Mouse (Mus musculus): ENCODE results near the gene 4930435E12Rik. TPM values are rescaled to one million over a fixed set of nuclear protein-coding genes. Genes with fewer than 3 reads are reported as not detected.

The 4930435E12Rik gene
- total and polyA plus RNA-seq, 3 experiments, result not detected

DNA sequence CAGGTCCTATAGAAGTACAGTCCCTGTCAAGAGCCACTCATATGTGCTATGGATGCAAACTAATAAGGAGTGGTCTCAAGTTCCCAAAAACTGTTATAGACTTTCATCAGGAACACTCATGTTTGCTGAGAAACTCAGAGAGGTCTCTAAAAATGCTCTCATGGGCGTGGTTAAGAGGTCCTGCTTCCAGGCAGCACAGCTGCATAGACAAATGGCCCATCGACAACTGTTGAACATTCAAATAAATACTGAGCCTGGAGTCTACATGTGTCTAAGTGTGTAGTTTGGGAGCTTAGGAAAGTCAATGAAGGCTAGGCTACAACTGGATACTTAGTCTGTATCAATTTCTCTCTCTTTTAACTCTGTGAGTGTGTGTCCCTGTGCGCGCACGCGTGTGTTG is 57.4 kb downstream of the 4930435E12Rik start:
- no peak overlapping the region for H3K9ac ChIP-seq (ENCODE audit: control insufficient read depth, low read depth, low read length, poor library complexity, severe bottlenecking)
- TF ChIP-seq NRF1 (IDR thresholded peaks at IDR 0.05; ENCODE audit: insufficient read depth, low read depth, low read length, poor library complexity, severe bottlenecking) (no peak), MAFK (IDR thresholded peaks at IDR 0.05; ENCODE audit: borderline replicate concordance, low read depth, low read length) (no peak), SIN3A (IDR thresholded peaks at IDR 0.05; ENCODE audit: low read length) (no peak), HCFC1 (IDR thresholded peaks at IDR 0.05; ENCODE audit: low read depth, low read length) (no peak), UBTF (IDR thresholded peaks at IDR 0.05; ENCODE audit: borderline replicate concordance, insufficient read depth, low read depth, low read length) (no peak), MAX (IDR thresholded peaks at IDR 0.05; ENCODE audit: low read length) (no peak), TAL1 (IDR thresholded peaks at IDR 0.05; ENCODE audit: low read length) (no peak), RCOR1 (IDR thresholded peaks at IDR 0.05; ENCODE audit: low read depth, low read length) (no peak), POLR2A (IDR thresholded peaks at IDR 0.05; ENCODE audit: control insufficient read depth in 1 of 2, insufficient read depth in 1 of 2, low read depth in 1 of 2, low read length in 2 of 2, poor library complexity in 1 of 2) (no peak), CHD2 (IDR thresholded peaks at IDR 0.05; ENCODE audit: low read length) (no peak), GATA1 (IDR thresholded peaks at IDR 0.05; ENCODE audit: low read depth, low read length) (no peak), EP300 (IDR thresholded peaks at IDR 0.05; ENCODE audit: low read depth in 1 of 2, low read length in 2 of 2) (no peak), RAD21 (IDR thresholded peaks at IDR 0.05; ENCODE audit: low read depth, low read length) (no peak)

DNA sequence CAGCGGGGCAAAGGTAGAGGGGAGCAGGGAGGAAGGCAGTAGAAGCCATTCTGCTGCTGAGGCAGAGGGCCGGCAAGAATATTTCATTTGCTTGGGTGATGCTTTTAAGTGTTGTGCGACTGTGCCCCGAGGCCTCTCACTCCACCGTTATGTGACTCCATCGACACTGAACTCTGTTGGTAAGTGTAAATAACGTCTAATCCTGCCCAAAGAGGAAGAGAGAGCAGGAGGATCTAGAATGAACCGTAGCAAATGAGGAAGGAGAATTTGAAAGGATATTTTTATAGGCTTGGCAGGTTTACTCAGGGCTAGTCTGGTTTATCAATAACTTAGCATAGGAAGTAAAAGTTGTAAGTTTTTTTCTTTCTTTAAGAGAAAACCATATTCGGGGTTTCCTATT is 59.0 kb downstream of the 4930435E12Rik start:
- no peaks in the 10 kb centered on the region for H3K9me3 ChIP-seq (replicated peaks; ENCODE audit: insufficient read depth, low read length)
- H3K4me3 ChIP-seq (ENCODE audit: control insufficient read depth in 1 of 2, insufficient read depth in 1 of 2, low read depth in 2 of 2, low read length in 2 of 2), result no peak overlapping the region
- TF ChIP-seq ELF1 (IDR thresholded peaks at IDR 0.05; ENCODE audit: low read depth, low read length) (no peak), SMC3 (IDR thresholded peaks at IDR 0.05; ENCODE audit: low read depth, low read length) (no peak), MXI1 (IDR thresholded peaks at IDR 0.05; ENCODE audit: low read depth, low read length) (no peak), SIN3A (IDR thresholded peaks at IDR 0.05; ENCODE audit: low read length) (no peak), TCF12 (IDR thresholded peaks at IDR 0.05; ENCODE audit: low read depth, low read length) (no peak), POLR2AphosphoS2 (IDR thresholded peaks at IDR 0.05; ENCODE audit: low read length) (no peak), RCOR1 (IDR thresholded peaks at IDR 0.05; ENCODE audit: low read depth, low read length) (no peak), MYC (IDR thresholded peaks at IDR 0.05; ENCODE audit: low read depth, low read length) (no peak), CHD1 (IDR thresholded peaks at IDR 0.05; ENCODE audit: low read depth, low read length) (no peak)
- H3K36me3 ChIP-seq (ENCODE audit: control insufficient read depth in 1 of 2, insufficient read depth in 2 of 2, low read length in 2 of 2), result no peaks in the 10 kb centered on the region
- no peaks in the 10 kb centered on the region for H3K4me1 ChIP-seq (ENCODE audit: control insufficient read depth in 1 of 2, insufficient read depth in 2 of 2, low read length in 2 of 2)
- H3K27ac ChIP-seq (ENCODE audit: control insufficient read depth, low read depth, low read length), result no peak overlapping the region
- no peak overlapping the region for H3K9ac ChIP-seq (ENCODE audit: control insufficient read depth, low read depth, low read length, poor library complexity, severe bottlenecking)
- no peak for DNase-seq (ENCODE audit: low read depth, low spot score)
- no peaks in the 10 kb centered on the region; a peak in 1 of 4 replicates for H3K27me3 ChIP-seq (ENCODE audit: control insufficient read depth in 1 of 2, insufficient read depth in 2 of 2, low read length in 2 of 2)
- no peaks in the 10 kb centered on the region for H3K79me2 ChIP-seq (ENCODE audit: control insufficient read depth, insufficient read depth, low read length, poor library complexity)

More for the DNA sequence above, 57.4 kb downstream of the 4930435E12Rik start:
- H3K79me2 ChIP-seq (ENCODE audit: control insufficient read depth, insufficient read depth, low read length, poor library complexity), result no peaks in the 10 kb centered on the region
- no peaks in the 10 kb centered on the region for H3K9me3 ChIP-seq (replicated peaks; ENCODE audit: insufficient read depth, low read length)
- no peak overlapping the region for H3K4me3 ChIP-seq (ENCODE audit: control insufficient read depth in 1 of 2, insufficient read depth in 1 of 2, low read depth in 2 of 2, low read length in 2 of 2)
- no peaks in the 10 kb centered on the region for H3K36me3 ChIP-seq (ENCODE audit: control insufficient read depth in 1 of 2, insufficient read depth in 2 of 2, low read length in 2 of 2)
- no peaks in the 10 kb centered on the region; a peak in 1 of 4 replicates for H3K27me3 ChIP-seq (ENCODE audit: control insufficient read depth in 1 of 2, insufficient read depth in 2 of 2, low read length in 2 of 2)
- no peak for DNase-seq (ENCODE audit: low read depth, low spot score)
- H3K27ac ChIP-seq (ENCODE audit: control insufficient read depth, low read depth, low read length), result no peak overlapping the region
- H3K4me1 ChIP-seq (ENCODE audit: control insufficient read depth in 1 of 2, insufficient read depth in 2 of 2, low read length in 2 of 2), result no peaks in the 10 kb centered on the region

All from MEL (cell line).